Mouse (Mus musculus) CD4-positive helper T cell, adult 2 months (primary cell): ENCODE measurements around the gene Fhl2.
"Not testable (repeated sequence)": the region's sequence is repeated elsewhere in the genome, so short reads cannot be mapped to it uniquely, and the experiment has no call there.

ENCODE experiments used
- DNase-seq: peaks from one replicate; pipeline ENCODE4 v3.0.0-alpha.2; 2012; ENCODE audit warnings: low read depth, missing footprints, low spot score

Gene Fhl2

DNA sequence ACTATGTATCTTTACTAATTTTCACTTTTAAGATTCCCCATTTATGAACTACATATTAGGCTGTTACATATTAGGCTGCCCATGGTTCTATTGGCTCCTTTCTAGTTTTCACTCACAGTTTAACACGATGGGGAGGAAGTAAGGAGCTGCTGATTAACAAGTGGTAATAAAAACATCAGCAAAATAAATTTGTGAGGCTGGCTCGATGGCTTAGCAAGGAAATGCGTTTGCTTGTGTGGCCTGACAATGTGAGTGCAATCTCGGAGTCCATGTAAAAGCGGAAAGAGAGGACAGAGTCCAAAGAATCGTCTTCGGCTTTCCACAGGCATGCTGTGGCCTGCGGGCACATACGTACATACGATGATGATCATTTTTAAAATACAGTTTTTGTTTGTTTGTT, 4.3 kb downstream of the Fhl2 start:
- DNase-seq, result no peak

GRCm38 (mm10) chr1:43191078-43191477, 5.7 kb downstream of the Fhl2 start:
- DNase-seq, result no peak

- not testable (repeated sequence) for DNase-seq
Measured at GRCm38 (mm10) chr1:43188893-43189292, 7.9 kb downstream of the Fhl2 start.

- no peak for DNase-seq
Measured at GRCm38 (mm10) chr1:43186334-43186733, 10.4 kb downstream of the Fhl2 start.

- DNase-seq, result no peak
Measured at GRCm38 (mm10) chr1:43180912-43181311, 15.9 kb downstream of the Fhl2 start.

DNA sequence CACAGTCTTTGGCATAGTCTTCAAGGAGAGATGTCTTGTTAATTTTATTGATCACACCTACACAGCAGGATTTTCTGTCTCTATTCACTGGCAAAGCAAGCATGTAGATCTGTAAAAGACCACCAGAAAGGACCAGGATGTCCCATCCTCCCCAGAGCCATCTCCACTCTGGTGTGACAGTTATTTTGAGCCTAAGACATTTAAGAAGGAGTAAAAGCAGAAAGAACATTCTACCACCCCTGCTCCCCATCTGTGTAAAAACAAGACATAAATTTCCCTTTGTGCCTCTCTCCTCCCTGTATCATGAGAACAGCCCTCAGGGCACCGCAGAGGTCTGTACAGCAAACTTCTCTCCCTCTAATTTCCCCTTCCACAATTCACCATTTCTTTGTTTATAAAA, 18.0 kb downstream of the Fhl2 start:
- DNase-seq, result no peak

GRCm38 (mm10) chr1:43178378-43178777, 18.4 kb downstream of the Fhl2 start:
- DNase-seq, result no peak

- DNase-seq, result no peak
Measured at GRCm38 (mm10) chr1:43173283-43174226, 23.2 kb downstream of the Fhl2 start.

- DNase-seq, result no peak
Measured at GRCm38 (mm10) chr1:43171816-43172215, 25.0 kb downstream of the Fhl2 start.

DNA sequence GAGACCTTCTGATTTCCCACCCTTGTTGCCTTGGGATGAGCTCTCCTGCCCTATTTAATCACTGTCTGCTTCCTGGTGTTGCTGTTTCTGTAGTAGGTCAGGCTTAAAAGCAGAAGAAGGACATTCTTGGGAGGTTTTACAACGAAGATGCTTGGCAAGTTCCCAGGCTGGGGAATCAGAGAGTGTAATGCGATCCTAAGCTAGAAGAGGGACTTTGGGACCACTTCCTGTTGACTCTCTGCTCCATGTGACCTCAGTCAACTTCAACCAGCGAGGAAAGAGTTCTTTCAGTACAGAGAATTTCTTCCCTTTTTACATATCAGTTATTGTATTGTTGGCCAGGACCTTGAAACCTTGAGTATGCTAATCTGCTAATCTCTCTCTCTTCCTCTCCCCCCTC, 25.7 kb downstream of the Fhl2 start:
- DNase-seq, result no peak

DNA sequence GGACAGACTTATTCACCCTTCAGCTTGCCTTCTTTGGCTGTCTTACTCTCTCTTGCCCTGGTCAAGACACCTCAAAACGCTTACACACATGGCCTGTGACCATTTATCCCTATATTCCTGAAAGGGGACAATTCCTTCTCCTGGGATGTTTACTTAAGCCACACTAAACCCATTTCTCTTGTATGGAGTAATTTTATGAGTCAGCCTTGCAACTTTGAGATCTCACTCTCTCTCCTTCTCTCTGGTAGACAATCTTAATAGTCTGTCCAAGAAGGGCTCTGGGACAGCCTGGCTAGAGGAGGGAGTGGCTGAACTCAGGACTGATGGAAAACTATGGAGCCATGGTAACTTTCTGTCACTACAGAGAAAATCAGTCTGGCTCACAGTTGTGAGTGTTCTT, 27.1 kb downstream of the Fhl2 start:
- no peak for DNase-seq

DNA sequence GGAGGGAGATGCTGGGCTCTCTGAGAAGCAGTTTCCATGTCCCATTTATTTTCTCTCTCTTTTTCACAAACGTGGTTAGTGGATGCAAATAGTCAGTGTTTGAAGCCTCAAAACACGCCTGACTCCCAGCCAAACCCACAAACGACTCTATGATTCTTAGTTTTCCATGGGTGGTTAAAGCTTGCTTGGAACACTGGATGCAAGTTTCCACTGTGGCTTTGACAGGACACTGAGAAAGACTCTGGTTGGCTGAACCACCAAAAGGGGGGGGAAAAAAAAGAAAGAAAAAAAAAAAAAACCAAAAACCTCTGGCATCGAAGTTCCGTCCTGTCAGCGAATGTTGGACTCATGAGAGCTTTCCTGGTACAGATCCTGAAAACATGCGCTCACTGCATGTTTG, 27.6 kb downstream of the Fhl2 start:
- no peak for DNase-seq

- peak; percentile 17 for DNase-seq
Measured at GRCm38 (mm10) chr1:43168618-43169017, 28.2 kb downstream of the Fhl2 start.

DNA sequence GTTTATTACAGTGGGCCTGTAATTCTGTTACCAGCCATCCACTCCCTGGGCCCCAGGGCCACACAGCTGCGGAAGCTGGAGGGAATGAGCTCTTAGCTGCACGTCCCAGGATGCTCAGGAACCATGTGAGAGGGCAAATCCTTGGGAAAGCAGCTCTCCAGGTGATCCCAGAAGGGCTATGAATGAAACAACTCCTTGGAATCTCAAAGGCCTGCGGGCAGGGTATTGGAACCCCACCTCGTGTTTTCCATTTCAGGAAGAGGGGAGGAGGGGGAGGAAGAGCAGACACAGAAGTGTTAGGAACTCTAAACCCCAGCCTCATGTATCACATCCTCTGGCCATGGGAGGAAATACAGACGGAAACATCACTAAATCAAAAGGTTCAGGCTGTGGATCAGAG, 28.8 kb downstream of the Fhl2 start:
- DNase-seq, result no peak

- DNase-seq, result no peak
Measured at GRCm38 (mm10) chr1:43164582-43164981, 32.2 kb downstream of the Fhl2 start.

- DNase-seq, result peak; percentile 69
Measured at GRCm38 (mm10) chr1:43163467-43164418, 33.0 kb downstream of the Fhl2 start.

GRCm38 (mm10) chr1:43163084-43163466, 33.7 kb downstream of the Fhl2 start:
- DNase-seq, result peak; percentile 28

- no peak for DNase-seq
Measured at GRCm38 (mm10) chr1:43162394-43162793, 34.4 kb downstream of the Fhl2 start.

GRCm38 (mm10) chr1:43159429-43159828, 37.4 kb downstream of the Fhl2 start:
- DNase-seq, result no peak

- no peak for DNase-seq
Measured at GRCm38 (mm10) chr1:43157907-43158306, 38.9 kb downstream of the Fhl2 start.

DNA sequence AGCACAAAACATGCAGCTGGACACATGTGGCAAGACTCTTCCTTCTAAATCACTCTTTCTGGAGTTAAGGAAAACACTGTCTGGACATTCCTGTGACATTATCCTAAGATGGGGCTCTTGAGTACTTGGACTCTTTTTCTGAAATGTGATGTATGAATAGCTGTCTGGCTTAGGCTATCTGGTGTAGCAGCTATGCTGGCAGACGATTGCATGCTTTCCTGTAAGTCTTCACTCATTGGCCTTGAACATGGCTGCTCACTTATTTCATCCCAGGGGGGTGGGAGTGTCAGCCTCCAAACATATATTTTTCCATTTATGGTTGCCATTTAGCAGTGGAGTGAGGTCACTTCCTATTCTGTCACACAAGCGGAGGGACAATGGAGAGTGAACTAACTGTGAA, 42.3 kb downstream of the Fhl2 start:
- DNase-seq, result no peak

DNA sequence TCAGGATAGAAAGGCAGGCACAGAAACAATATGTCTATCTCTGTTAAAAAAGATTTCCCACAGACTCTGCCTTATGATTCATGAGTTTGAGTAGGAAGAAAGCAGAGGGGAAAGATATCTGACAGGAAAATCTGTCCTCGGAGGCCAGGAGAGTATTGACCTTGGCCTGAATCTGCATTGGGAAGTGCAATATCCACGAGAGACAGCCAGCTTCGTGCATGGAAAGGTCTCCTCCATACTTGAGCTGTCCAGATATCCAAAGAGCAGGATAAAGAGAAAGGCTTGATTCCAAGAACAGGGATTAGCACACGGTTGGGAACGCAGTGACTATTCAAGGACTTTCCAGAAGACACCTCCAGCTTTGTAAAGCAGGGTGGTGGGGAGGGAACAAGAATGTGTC, 43.2 kb downstream of the Fhl2 start:
- no peak for DNase-seq
